Mouse (Mus musculus) stomach, embryonic 14.5 days (tissue): ENCODE measurements around the gene Zfp78. TPM values are rescaled to one million over a fixed set of nuclear protein-coding genes. Genes with fewer than 3 reads are reported as not detected.

Source experiments
- ATAC-seq: fragments of 200-750 bp; cut with Nextera tagmentation; 2 replicates; pipeline ENCODE4 v1.8.0; 2017; ENCODE audit warnings: low read depth, moderate TSS enrichment; ENCODE audit not compliant: insufficient number of reproducible peaks, insufficient read depth, low FRiP score
- H3K27ac ChIP-seq: fragments of 300-500 bp; sonication (generic); 2 replicates; pipeline ENCODE4 v1.5.1; 2014; ENCODE audit warnings: mild to moderate bottlenecking, low read length, moderate library complexity, mixed read lengths
- H3K27me3 ChIP-seq: fragments of 300-500 bp; sonication (generic); 2 replicates; pipeline ENCODE4 v1.6.1; 2014; ENCODE audit warnings: low read length, control low read depth, mixed read lengths; ENCODE audit not compliant: control insufficient read depth, insufficient read depth
- H3K36me3 ChIP-seq: fragments of 300-500 bp; sonication (generic); 2 replicates; pipeline ENCODE4 v1.6.1; 2014; ENCODE audit warnings: mild to moderate bottlenecking, control low read depth, low read length, moderate library complexity, mixed read lengths; ENCODE audit not compliant: control insufficient read depth, insufficient read depth
- H3K4me1 ChIP-seq: fragments of 300-500 bp; sonication (generic); 2 replicates; pipeline ENCODE4 v1.6.1; 2014; ENCODE audit warnings: low read length, control low read depth, mixed read lengths; ENCODE audit not compliant: control insufficient read depth, insufficient read depth
- H3K4me2 ChIP-seq: fragments of 300-500 bp; sonication (generic); replicated peaks from 2 replicates; pipeline ENCODE4 v1.6.1; 2014; ENCODE audit warnings: low read depth, low read length, control low read depth
- H3K4me3 ChIP-seq: fragments of 300-500 bp; sonication (generic); 2 replicates; pipeline ENCODE4 v1.5.1; 2014; ENCODE audit warnings: low read depth, low read length, control low read depth
- H3K9ac ChIP-seq: fragments of 300-500 bp; sonication (generic); replicated peaks from 2 replicates; pipeline ENCODE4 v1.6.1; 2014; ENCODE audit warnings: low read depth, mild to moderate bottlenecking, control low read depth, low read length, moderate library complexity, mixed read lengths
- H3K9me3 ChIP-seq: fragments of 300-500 bp; sonication (generic); 2 replicates; pipeline ENCODE4 v1.6.1; 2016; ENCODE audit warnings: low read depth, low read length, control low read depth; ENCODE audit not compliant: control insufficient read depth
- WGBS: fragments of 180-500 bp; shearing (Covaris S2); extraction: QIAGEN DNeasy Blood & Tissue Kit; methylation state at CpG from one replicate; pipeline ENCODE4 v1.1.7; 2014; 5-methylcytosine and 5-hydroxymethylcytosine counted together
- polyA plus RNA-seq: library from polyadenylated mRNA; unstranded; fragments of >200 nt; fragmentation: Nextera tagmentation; extraction: Ambion mirVana; gene quantifications from 2 replicates; pipeline ENCODE4 v1.2.1, GENCODE M21; 2014

Zfp78 gene
- polyA plus RNA-seq, 1 experiment from 2014 or later = 4.5 TPM

- Histone ChIP-seq H3K4me3 (no peak overlapping the region), H3K9ac (no peak overlapping the region), H3K4me2 (no peak overlapping the region), H3K27ac (no peak overlapping the region), H3K9me3 (no peaks in the 10 kb centered on the region), H3K4me1 (no peaks in the 10 kb centered on the region), H3K27me3 (no peaks in the 10 kb centered on the region), H3K36me3 (no peaks in the 10 kb centered on the region)
- 80% methylated on average over 3 of the region's 3 CpGs for WGBS
- no peak for ATAC-seq
Measured at GRCm38 (mm10) chr7:6372993-6373392, 9.9 kb downstream of the Zfp78 start.

- Histone ChIP-seq H3K27ac (no peak overlapping the region), H3K36me3 (no peaks in the 10 kb centered on the region), H3K9me3 (no peaks in the 10 kb centered on the region), H3K4me2 (no peak overlapping the region), H3K4me3 (no peak overlapping the region), H3K4me1 (peaks cover 3% of the 10 kb centered on the region; the same call in 1 of the 2 replicates), H3K27me3 (no peaks in the 10 kb centered on the region), H3K9ac (no peak overlapping the region)
- 84% methylated on average over 8 of the region's 8 CpGs for WGBS
- no peak for ATAC-seq
Measured at GRCm38 (mm10) chr7:6378441-6378840, 15.4 kb downstream of the Zfp78 start.

GRCm38 (mm10) chr7:6381431-6381830 lies 18.4 kb downstream of the Zfp78 start:
- ATAC-seq = no peak
- no peaks in the 10 kb centered on the region for H3K9me3 ChIP-seq
- WGBS = 81% methylated on average over 2 of the region's 2 CpGs
- peaks cover 6% of the 10 kb centered on the region; the same call in 1 of the 2 replicates for H3K4me1 ChIP-seq
- H3K4me2 ChIP-seq = no peak overlapping the region
- no peaks in the 10 kb centered on the region for H3K27me3 ChIP-seq
- H3K36me3 ChIP-seq = no peaks in the 10 kb centered on the region
- H3K9ac ChIP-seq = no peak overlapping the region
- no peak overlapping the region for H3K4me3 ChIP-seq
- H3K27ac ChIP-seq = no peak overlapping the region

- Histone ChIP-seq H3K9me3 (no peaks in the 10 kb centered on the region), H3K4me3 (peak within 1 kb of the TSS; percentile 64), H3K9ac (peak within 1 kb of the TSS; percentile 63), H3K36me3 (no peaks in the 10 kb centered on the region), H3K27ac (no peak within 1 kb of the TSS; the same call in 1 of the 2 replicates), H3K4me2 (peak within 1 kb of the TSS; percentile 70), H3K27me3 (no peaks in the 10 kb centered on the region), H3K4me1 (peaks cover 6% of the 10 kb centered on the region; the same call in 1 of the 2 replicates)
- peak; percentile 97 for ATAC-seq
- under 1% methylated on average over 28 of the region's 28 CpGs for WGBS
Measured at GRCm38 (mm10) chr7:6383044-6383455, 20.0 kb downstream of the Zfp78 start, which contains the start of gene Zfp28. Gene Zfp28, plus strand, starts transcription at chr7:6383295.

GRCm38 (mm10) chr7:6384011-6384410 lies 20.9 kb downstream of the Zfp78 start:
- Histone ChIP-seq H3K4me3 (peak overlapping the region; percentile 64), H3K4me1 (peaks cover 6% of the 10 kb centered on the region; the same call in 1 of the 2 replicates), H3K27ac (no peak overlapping the region), H3K9me3 (no peaks in the 10 kb centered on the region), H3K27me3 (no peaks in the 10 kb centered on the region), H3K4me2 (peak overlapping the region; percentile 70), H3K9ac (no peak overlapping the region), H3K36me3 (no peaks in the 10 kb centered on the region)
- 68% methylated on average over 8 of the region's 8 CpGs for WGBS
- ATAC-seq = no peak

- 93% methylated on average over 8 of the region's 8 CpGs for WGBS
- H3K27ac ChIP-seq = no peak overlapping the region
- H3K4me3 ChIP-seq = no peak overlapping the region
- H3K4me1 ChIP-seq = peaks cover 6% of the 10 kb centered on the region; the same call in 1 of the 2 replicates
- no peaks in the 10 kb centered on the region for H3K9me3 ChIP-seq
- peaks cover 6% of the 10 kb centered on the region for H3K36me3 ChIP-seq
- no peak overlapping the region for H3K9ac ChIP-seq
- ATAC-seq = no peak
- H3K4me2 ChIP-seq = no peak overlapping the region
- no peaks in the 10 kb centered on the region for H3K27me3 ChIP-seq
Measured at GRCm38 (mm10) chr7:6386995-6387394, 23.9 kb downstream of the Zfp78 start.

GRCm38 (mm10) chr7:6388971-6389370 lies 25.9 kb downstream of the Zfp78 start:
- no peak overlapping the region for H3K4me3 ChIP-seq
- H3K27ac ChIP-seq = no peak overlapping the region
- no peak for ATAC-seq
- no peak overlapping the region for H3K4me2 ChIP-seq
- peaks cover under 1% of the 10 kb centered on the region; the same call in 1 of the 2 replicates for H3K4me1 ChIP-seq
- peaks cover 6% of the 10 kb centered on the region for H3K36me3 ChIP-seq
- H3K9me3 ChIP-seq = no peaks in the 10 kb centered on the region
- H3K27me3 ChIP-seq = no peaks in the 10 kb centered on the region
- H3K9ac ChIP-seq = no peak overlapping the region
- 89% methylated on average over 5 of the region's 5 CpGs for WGBS

- Histone ChIP-seq H3K27me3 (no peaks in the 10 kb centered on the region), H3K9ac (no peak overlapping the region), H3K4me2 (no peak overlapping the region), H3K27ac (no peak overlapping the region), H3K4me1 (no peaks in the 10 kb centered on the region), H3K9me3 (no peaks in the 10 kb centered on the region), H3K36me3 (peaks cover 6% of the 10 kb centered on the region), H3K4me3 (no peak overlapping the region)
- 67% methylated on average over 5 of the region's 5 CpGs for WGBS
- ATAC-seq = no peak
Measured at GRCm38 (mm10) chr7:6389449-6389848, 26.4 kb downstream of the Zfp78 start.
